Mouse (Mus musculus) A20 (cell line): Measurements from ENCODE around the gene Fars2.

Source experiments
- DNase-seq: peaks from one replicate; pipeline ENCODE4 v3.0.0-alpha.2; 2011; ENCODE audit warnings: low read depth, low spot score

Gene Fars2

DNA sequence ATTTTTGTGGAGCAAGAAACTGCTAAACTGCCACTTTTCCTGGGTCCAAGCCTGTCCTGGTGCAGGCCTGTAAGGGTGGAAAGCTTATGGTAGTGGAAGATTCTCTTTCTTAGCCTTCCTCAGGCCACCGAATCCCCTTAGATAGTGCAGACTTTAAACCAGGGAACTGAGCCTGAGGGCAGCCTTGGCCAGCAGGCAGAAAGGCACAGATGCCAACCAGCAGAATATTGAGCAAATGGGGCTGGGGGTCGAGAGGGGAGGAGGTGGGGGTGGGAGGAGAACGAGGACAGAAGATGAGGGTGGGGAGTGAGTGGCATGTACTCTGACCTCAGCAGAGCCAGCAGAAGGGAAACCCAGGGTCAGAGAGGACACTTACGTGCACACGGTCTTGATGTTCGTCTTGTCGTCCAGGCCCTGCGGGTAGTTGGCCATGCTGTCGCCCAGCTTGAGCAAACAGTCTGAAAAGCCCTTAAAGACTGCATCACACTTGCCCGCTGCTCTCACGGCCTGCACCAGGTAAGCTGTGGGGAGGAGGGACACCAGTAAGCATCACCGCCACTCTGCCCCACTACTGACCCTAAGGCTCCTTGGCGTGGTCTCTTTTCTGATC lies 612.6 kb downstream of the Fars2 start:
- DNase-seq, result no peak

DNA sequence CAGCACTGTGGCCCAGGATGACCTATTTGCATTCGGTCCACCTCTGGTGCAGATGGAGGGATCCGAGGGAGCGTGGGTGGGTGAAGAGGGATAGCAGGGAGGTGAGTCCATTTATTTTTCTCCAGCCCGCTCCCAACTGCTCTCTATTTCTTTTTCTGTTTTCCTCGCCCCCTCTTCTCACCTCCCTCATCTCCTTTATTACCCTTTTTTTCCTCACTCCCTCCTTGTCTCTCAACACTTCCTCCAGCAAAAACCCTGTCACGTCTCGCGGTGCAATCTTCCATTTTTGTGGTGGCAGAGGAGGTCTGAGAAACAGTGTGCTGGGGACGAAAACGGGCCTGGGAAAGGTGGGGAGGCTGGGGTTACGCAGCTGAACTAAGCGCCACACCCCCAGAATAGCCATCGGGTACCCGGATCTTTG lies 613.1 kb downstream of the Fars2 start:
- no peak for DNase-seq

DNA sequence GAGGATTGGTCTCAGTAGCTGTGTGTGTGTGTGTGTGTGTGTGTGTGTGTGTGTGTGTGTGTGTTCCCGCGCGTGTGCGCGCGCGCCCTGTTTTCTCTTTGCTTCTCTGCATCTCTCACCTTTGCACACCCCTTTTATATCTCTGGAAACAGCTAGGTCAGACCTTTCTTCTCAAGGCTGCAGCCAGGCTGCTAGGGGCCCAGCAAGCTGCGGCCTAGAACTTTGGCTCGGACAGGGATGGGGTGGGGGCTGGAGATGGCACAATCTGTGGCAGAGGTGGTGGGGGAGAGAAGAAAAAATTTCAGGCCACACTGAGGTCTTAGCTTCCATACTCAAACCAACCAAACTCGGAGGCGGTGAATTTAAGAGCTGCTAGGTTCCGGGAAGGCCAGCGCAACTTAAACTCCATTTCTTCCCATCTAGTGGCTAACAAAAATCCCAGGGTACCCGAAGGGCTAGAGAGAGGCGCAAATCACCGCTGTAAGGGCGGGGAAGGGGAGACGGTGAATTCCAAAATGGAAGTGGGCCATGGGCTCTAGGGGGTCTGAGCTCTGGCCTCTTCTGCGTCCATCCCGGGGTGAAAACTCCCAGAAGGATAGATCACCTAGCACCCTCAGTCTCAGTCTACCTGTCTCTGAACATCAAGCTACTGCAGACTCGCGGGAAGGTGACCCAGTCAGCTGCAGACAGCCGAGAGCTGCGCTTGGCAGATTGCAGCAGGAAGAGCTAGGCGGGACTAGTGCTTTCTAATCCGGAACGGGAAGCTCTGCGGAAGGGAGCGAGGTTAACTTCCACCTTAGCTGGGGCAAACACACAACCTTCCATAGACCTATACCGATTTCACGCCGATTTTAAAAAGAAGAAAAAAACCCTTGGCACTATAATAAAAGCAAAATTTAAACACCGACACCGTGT lies 614.1 kb downstream of the Fars2 start:
- no peak for DNase-seq

DNA sequence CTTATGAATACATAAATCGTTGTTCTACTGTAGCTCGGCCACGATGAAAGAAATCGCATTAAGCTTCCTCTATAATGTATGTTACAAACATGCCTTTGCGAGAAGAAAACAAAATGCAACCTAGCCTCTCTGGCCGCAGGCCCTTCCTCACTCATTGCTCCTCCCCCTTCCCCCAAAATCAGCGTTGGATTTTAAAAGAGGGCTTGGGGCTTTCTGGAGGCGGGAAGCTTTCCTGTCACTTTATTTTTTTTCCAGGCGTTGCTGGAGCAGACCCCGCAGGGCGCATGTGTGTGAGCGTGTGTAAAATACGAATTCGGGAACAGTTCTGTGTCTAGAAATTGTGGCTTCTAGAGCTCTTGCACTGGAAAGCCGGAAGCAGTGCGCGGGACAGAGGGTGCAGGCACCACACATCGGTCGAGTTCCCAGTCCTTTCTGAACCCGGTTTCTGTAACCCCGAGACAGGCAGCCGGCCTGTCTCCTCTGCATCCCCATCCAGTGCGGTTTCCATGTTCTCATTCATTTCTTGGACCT lies 614.8 kb downstream of the Fars2 start:
- no peak for DNase-seq

DNA sequence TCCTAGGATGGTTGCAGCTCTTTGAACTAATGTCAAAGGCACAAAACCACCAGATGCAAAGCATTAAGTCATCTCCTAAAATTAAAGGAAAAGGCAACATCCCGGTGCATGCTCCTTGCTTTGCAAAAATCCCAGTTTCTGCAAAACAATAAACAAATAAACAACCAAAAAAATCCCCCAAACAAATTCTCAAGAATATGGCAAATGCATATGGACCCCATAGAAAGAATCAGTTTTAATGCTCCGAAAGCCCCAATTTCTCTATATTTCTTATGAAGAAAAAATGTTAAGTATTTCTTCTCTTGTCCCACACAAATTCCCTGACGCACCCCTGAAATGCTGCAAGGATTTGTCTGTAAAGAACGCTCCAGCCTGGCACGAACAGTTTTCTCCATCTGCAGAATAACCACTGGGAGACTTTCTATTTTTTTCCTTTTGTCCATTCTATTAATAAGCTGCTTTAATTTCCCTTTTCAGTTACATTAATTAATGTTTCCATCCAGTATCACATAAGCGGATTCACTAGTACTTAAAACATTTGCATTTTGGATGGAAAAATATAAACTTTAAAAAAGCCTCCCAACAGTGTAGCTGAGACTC lies 615.8 kb downstream of the Fars2 start:
- no peak for DNase-seq

DNA sequence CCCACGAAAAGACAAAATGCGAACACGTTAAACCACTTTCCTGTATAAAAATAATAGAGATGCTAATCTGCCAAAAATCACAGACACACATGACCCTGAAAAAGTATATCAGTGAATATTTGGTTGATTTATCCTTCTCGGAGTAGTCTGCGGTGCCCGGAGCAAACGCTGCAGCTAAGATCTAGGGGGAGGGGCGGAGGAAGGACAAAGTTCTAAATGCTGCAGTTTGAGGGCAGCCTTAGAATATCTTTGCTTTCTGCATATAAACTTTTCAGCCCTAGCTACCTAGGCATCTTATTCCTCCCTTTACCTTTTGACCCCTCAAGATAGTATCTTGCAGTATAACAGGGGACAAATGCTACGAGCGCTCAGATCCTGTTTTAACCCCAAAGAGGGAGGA lies 616.4 kb downstream of the Fars2 start:
- no peak for DNase-seq

DNA sequence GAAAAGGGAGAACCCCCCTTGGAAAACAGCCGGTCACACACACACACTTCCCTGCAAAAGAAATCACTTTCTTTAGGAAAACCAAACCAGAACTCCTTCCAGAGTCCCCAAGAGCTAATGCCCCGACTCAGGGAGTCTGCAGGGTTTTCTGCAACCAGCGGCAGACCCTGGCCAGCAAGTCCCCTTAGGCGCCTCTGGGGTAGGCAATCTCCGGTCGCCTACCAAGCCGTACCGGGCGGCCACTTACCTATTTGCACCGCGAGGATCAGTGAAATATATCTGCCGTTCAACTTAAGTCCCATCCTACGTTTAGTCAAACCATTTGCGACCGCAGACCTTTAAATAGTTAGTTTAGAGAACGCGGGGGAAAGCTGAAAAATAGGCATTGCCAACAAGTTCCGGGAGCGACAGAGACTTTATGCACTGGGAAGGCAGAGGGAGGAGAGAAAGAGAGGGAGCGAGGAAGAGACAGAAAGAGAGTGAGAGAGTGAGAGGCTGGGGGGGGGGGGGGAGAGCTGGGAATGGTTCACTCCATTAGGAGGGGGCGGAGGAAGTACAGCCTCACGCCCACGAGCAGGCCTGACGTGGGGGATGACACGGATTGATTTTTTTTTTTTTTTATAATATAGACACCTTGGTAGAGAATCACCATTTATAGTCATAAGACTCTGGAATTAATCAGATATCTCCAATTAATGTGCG lies 616.9 kb downstream of the Fars2 start:
- no peak for DNase-seq

DNA sequence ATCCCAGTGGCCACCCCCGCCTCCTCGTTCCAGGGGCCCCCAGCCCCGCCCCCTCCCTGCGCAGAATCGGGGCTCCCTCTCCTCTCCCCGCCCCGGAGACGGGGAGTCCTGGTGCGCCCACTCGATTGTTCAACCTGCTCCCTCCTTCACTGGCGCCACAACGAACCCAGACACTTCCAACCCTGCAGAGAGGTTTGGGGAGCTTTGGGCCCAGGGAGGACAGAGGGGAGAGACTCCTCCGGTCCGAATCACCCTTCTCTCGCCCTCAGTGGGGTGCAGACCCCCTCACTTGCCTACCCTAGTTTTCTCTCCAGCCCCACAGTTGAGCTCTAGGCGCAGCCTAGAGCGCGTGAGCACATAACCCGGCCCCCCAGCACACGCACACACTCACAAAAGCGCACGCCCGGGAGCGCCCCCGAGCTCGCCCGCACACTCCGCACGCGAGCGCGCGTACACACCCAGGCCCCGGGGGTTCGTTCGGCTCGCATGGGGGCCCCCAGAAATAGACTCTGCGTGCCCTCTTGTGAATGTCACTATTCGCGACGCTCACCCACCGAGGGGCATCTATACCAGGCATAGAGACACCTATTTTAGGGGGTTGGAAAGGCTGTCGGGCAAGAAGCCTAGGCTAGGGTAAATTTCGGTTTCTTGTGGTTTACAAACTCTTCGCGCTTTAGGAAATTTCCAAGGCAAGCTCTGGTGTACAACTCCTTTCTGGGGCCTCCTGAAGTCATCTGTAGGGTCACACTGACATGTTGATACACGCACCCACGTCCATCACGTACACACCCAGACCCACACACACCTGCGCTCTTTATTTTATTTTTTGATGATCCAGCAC lies 617.7 kb downstream of the Fars2 start, which contains the start of gene Nrn1:
Gene Nrn1 (minus strand): TSS at position 401 of the 841 bp plus-strand sequence.
- DNase-seq, result no peak

DNA sequence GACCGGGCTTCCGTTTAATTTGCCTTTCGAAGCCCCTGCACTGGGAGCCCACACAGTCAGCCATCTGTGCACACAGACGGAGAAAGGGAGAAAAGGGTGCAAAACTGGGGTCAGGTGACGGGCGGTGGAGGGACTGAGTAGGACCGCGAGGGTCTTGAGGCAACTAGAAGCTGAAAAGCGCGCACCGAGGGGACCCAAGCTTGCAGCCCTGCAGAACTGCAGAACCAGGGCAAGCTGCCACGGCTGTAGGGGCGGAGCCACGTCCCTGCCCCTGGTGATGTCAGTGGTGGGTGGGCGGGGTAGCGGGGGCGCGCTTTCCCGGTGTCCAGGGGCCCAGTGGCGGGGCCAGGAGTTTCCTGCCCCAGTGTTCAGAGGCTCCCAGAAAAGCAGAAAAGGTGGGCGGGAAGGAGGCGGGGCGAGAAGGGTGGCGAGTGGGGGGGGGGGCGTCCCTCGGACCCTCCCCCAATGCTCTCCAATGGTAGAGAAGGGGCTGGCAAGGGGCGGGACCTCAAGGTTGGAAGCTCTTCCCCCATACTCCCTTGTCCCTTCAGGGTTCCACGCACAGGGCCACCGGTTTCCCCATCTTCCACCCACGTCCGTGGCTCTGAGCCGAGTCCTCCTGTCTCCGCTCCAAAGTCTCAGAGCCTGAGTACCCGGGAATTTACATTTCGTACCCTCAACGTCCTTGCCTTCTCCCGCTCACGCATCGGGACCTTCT lies 618.8 kb downstream of the Fars2 start:
- no peak for DNase-seq

DNA sequence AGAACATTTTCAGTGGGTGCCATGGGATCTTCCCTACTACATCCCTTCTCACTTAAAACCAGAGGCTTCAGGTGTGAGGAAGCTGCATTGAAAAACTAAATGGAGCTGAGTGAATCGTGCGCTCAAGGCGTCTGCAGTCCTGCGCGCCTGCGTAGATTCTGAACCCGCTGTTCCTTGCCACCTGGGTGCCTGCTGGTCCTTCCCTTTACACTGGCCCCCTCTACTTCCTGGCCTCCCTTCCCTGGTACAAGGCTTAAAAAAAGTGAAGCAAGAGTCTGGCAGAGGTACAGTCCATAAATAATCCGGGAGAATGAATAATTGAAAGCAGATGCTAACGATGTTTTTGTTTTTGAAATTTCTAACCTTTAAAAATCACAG lies 619.4 kb downstream of the Fars2 start:
- no peak for DNase-seq

DNA sequence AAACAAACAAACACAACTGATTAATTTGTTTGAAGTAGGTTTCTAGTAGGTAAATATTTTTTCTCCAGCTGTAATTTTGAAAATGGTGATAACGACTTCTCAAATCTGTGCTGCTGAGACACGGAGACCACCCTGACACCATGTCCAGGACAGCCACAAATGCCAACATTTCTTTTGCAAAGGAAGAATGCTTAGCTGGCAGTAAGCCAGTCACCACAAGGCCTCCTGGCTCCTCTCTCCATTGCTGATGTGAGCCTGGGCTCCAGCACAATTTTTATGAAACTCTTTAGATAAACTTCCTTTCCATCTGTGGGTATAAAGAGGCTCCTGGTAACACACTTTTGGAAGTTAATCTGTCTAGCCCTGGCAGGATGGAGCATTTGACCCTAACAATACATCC lies 632.8 kb downstream of the Fars2 start:
- no peak for DNase-seq

DNA sequence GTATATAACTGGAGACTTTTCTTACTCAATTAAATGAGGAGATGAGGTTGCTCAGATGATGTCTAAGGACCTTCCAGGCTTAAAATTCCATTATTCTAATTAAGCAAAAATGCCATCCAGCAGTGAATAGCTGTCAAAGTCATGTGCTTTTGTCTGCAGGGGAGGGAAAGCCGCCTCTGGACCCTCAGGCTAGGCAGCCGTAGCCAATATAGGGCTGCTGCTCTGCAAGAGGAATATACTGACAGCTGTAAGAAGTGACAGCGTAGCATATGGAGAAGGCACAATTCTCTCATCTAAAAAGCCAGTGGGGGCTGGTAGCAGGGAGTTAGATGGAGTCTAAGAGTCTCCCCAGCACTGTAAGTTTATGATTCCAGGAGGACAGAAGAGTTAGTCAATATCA lies 634.6 kb downstream of the Fars2 start:
- no peak for DNase-seq

DNA sequence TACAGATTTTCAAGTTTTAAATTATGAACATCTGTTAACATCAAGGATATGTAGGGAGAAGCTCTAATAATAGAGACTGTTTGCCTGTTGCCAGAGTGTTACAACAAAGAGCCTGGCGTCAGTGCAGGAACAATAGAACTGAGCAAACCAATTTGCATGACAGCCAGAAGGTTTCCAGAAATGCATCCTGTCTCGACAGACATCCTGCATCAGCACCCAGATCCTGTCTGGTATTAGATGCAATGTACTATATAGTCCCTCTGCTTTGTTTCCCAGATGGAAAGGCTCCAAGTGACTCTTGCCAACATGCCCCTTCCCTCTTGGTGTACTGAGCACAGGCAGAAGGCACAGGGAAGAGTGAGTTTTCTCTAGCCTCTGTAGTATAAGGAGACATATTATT lies 649.6 kb downstream of the Fars2 start:
- DNase-seq, result no peak
